Mouse (Mus musculus) adrenal gland, postnatal 10 days (tissue): ENCODE measurements at regions not wholly inside any gene's neighbourhood (a gene's known extent, or its start where the extent isn't known, plus 50 kb on each side); places are given as distances from the start of the nearest gene placed in this dataset.

ENCODE experiments used
- DNase-seq: peaks from one replicate; pipeline ENCODE4 v3.0.0; 2021; ENCODE audit warnings: mixed read lengths

- no peak for DNase-seq
Observed at GRCm38 (mm10) chr3:21822675-21823074, 253.8 kb upstream of the Tbl1xr1 start.

GRCm38 (mm10) chr3:21823331-21823730 is 253.1 kb upstream of the Tbl1xr1 start:
- DNase-seq, result no peak

- DNase-seq, result no peak
Observed at GRCm38 (mm10) chr3:21824101-21824880, 252.2 kb upstream of the Tbl1xr1 start.

- no peak for DNase-seq
Observed at GRCm38 (mm10) chr3:21824913-21825610, 251.4 kb upstream of the Tbl1xr1 start.

GRCm38 (mm10) chr3:21827656-21828055 is 248.8 kb upstream of the Tbl1xr1 start:
- no peak for DNase-seq

GRCm38 (mm10) chr3:21833111-21833510 is 243.3 kb upstream of the Tbl1xr1 start:
- DNase-seq, result no peak

GRCm38 (mm10) chr3:21835526-21835925 is 240.9 kb upstream of the Tbl1xr1 start:
- DNase-seq, result peak; percentile 25

GRCm38 (mm10) chr3:21837297-21837946 is 239.0 kb upstream of the Tbl1xr1 start:
- DNase-seq, result no peak

- no peak for DNase-seq
Observed at GRCm38 (mm10) chr3:21840751-21841488, 235.5 kb upstream of the Tbl1xr1 start.

- no peak for DNase-seq
Observed at GRCm38 (mm10) chr3:21841506-21841905, 234.9 kb upstream of the Tbl1xr1 start.

- peak; percentile 46 for DNase-seq
Observed at GRCm38 (mm10) chr3:21842545-21843291, 233.7 kb upstream of the Tbl1xr1 start.

- DNase-seq, result peak; percentile 29
Observed at GRCm38 (mm10) chr3:21843292-21843852, 233.1 kb upstream of the Tbl1xr1 start.

- no peak for DNase-seq
Observed at GRCm38 (mm10) chr3:21849831-21850230, 226.6 kb upstream of the Tbl1xr1 start.

GRCm38 (mm10) chr3:21850977-21851376 is 225.5 kb upstream of the Tbl1xr1 start:
- DNase-seq, result no peak

GRCm38 (mm10) chr3:21854340-21854739 is 222.1 kb upstream of the Tbl1xr1 start:
- DNase-seq, result no peak

- DNase-seq, result no peak
Observed at GRCm38 (mm10) chr3:21859436-21859835, 217.0 kb upstream of the Tbl1xr1 start.

GRCm38 (mm10) chr3:21860915-21861635 is 215.4 kb upstream of the Tbl1xr1 start:
- DNase-seq, result no peak

- no peak for DNase-seq
Observed at GRCm38 (mm10) chr3:21861636-21861970, 214.8 kb upstream of the Tbl1xr1 start.

GRCm38 (mm10) chr3:21864391-21864790 is 212.1 kb upstream of the Tbl1xr1 start:
- DNase-seq, result no peak

GRCm38 (mm10) chr3:21865856-21866255 is 210.6 kb upstream of the Tbl1xr1 start:
- DNase-seq, result no peak

GRCm38 (mm10) chr3:21878396-21878795 is 198.1 kb upstream of the Tbl1xr1 start:
- DNase-seq, result no peak
